Mouse (Mus musculus) forebrain, embryonic 11.5 days (tissue): Measurements from ENCODE around the gene Trap1. TPM values are rescaled to one million over a fixed set of nuclear protein-coding genes. Genes with fewer than 3 reads are reported as not detected.

Experiments used
- ATAC-seq: fragments of 200-750 bp; cut with Nextera tagmentation; replicated peaks from 2 replicates; pipeline ENCODE4 v1.8.0; 2017; ENCODE audit warnings: moderate TSS enrichment; ENCODE audit not compliant: low FRiP score
- DNase-seq: peaks from one replicate; pipeline ENCODE4 v3.0.0-alpha.2; 2017; ENCODE audit warnings: low spot score
- H3K27ac ChIP-seq: fragments of 300-500 bp; sonication (generic); 2 replicates; pipeline ENCODE4 v1.5.1; 2014; ENCODE audit warnings: low read depth, low read length
- H3K27me3 ChIP-seq: fragments of 300-500 bp; sonication (generic); 2 replicates; pipeline ENCODE4 v1.6.1; 2014; ENCODE audit warnings: mild to moderate bottlenecking, low read length, mixed read lengths; ENCODE audit not compliant: control insufficient read depth, insufficient read depth
- H3K36me3 ChIP-seq: fragments of 300-500 bp; sonication (generic); 2 replicates; pipeline ENCODE4 v1.6.1; 2014; ENCODE audit warnings: mild to moderate bottlenecking, low read length, moderate library complexity, mixed read lengths; ENCODE audit not compliant: control insufficient read depth, insufficient read depth
- H3K4me1 ChIP-seq: fragments of 300-500 bp; sonication (generic); replicated peaks from 2 replicates; pipeline ENCODE4 v1.6.1; 2014; ENCODE audit warnings: low read length, mixed read lengths; ENCODE audit not compliant: control insufficient read depth, insufficient read depth
- H3K4me2 ChIP-seq: fragments of 300-500 bp; sonication (generic); 2 replicates; pipeline ENCODE4 v1.6.1; 2014; ENCODE audit warnings: low read depth, mild to moderate bottlenecking, low read length, moderate library complexity, mixed read lengths; ENCODE audit not compliant: severe bottlenecking
- H3K4me3 ChIP-seq: fragments of 300-500 bp; sonication (generic); 2 replicates; pipeline ENCODE4 v1.5.1; 2014; ENCODE audit warnings: low read depth, low read length
- H3K9ac ChIP-seq: fragments of 300-500 bp; sonication (generic); 2 replicates; pipeline ENCODE4 v1.6.1; 2014; ENCODE audit warnings: low read length
- H3K9me3 ChIP-seq: fragments of 300-500 bp; sonication (generic); 2 replicates; pipeline ENCODE4 v1.6.1; 2016; ENCODE audit warnings: low read length, mixed read lengths; ENCODE audit not compliant: control insufficient read depth
- WGBS: fragments of 180-500 bp; shearing (Covaris S2); extraction: QIAGEN DNeasy Blood & Tissue Kit; methylation state at CpG from one replicate; pipeline ENCODE4 v1.1.7; 2014; 5-methylcytosine and 5-hydroxymethylcytosine counted together
- polyA plus RNA-seq: library from polyadenylated mRNA; unstranded; fragments of >200 nt; fragmentation: Nextera tagmentation; extraction: Ambion mirVana; gene quantifications from 2 replicates; pipeline ENCODE4 v1.2.1, GENCODE M21; 2014

Trap1 gene
- polyA plus RNA-seq = 78.1 and 83.1 TPM in 2 replicates

DNA sequence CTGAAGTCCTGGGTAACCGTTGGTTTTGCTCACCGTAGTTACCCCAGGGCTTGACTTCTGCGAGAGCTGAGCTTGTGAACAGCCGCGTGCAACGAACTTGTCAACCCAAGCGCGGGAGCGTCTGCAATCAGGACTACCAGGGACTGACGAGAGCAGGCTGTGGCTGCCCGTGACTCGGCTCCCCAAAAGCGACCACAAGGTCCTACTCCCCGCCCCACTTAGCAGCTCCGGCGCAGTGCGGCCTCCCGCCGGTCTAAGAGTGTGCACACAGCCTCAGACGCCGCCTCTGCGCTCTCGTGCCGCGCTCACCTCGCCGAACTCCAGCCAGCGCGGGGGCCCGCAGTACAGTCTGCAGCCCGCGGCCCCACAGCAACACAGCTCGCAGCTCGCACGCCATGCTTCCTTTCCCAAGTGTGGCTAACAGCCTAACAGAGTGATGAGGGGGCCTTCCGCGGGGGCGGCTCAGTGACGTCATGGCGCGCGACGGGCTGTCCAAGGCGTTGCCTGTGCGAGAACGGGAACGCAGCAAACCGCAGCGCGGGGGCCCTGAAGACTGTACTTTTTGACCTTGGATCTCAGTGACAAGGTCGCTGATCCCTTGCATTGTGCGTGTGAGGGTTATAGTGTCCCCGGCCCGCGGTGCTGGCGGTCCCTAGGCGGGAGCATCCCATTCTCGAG lies at the start of gene Trap1:
Gene Trap1 (minus strand): TSS at position 444 of the 678 bp plus-strand sequence.
- WGBS = under 1% methylated on average over 58 of the region's 58 CpGs
- ATAC-seq = peak; percentile 98

GRCm38 (mm10) chr16:4117072-4117471 lies 39.4 kb upstream of the Trap1 start:
- Histone ChIP-seq H3K4me3 (no peak overlapping the region), H3K4me1 (no peaks in the 10 kb centered on the region), H3K27ac (no peak overlapping the region), H3K27me3 (no peaks in the 10 kb centered on the region), H3K9me3 (no peaks in the 10 kb centered on the region), H3K36me3 (peaks cover 11% of the 10 kb centered on the region), H3K4me2 (no peak overlapping the region), H3K9ac (no peak overlapping the region)
- ATAC-seq (no peak), DNase-seq (no peak)
- WGBS = 95% methylated on average over 4 of the region's 4 CpGs

More for the DNA sequence above, at the start of gene Trap1:
- Histone ChIP-seq H3K4me1 (0 out of 2 replicates have a peak, but pooled peaks cover 3% of the 10 kb centered on the region), H3K27ac (0 out of 2 replicates have a peak within 1 kb of the TSS, but pooled peaks have one; percentile 41), H3K9ac (peak within 1 kb of the TSS; percentile 88), H3K4me2 (peak within 1 kb of the TSS; percentile 59), H3K36me3 (no peaks in the 10 kb centered on the region), H3K27me3 (no peaks in the 10 kb centered on the region), H3K4me3 (peak within 1 kb of the TSS; percentile 82), H3K9me3 (no peaks in the 10 kb centered on the region)
- peak; percentile 94 for DNase-seq

DNA sequence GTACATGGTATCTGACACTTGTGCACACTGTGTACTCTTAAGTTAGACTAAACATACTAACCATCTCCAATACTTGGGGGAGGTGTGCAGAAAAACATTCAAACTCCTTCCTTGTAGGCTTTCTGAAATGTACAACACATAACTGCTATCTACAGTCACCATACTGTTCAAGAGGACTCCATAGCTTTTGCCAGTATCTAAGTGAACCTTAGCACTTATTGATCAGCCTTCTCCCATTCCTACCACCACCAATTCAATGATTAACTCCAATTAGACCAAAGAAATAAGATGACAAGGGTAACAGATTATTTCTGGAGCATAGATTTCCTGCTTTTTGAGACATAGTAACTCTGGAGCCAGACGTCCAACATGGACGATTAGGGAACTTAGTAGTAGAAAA lies 22.7 kb upstream of the Trap1 start:
- ATAC-seq (no peak), DNase-seq (no peak)
- Histone ChIP-seq H3K4me1 (no peaks in the 10 kb centered on the region), H3K27me3 (no peaks in the 10 kb centered on the region), H3K9ac (no peak overlapping the region), H3K4me2 (no peak overlapping the region), H3K27ac (no peak overlapping the region), H3K4me3 (no peak overlapping the region), H3K36me3 (peaks cover 3% of the 10 kb centered on the region; the same call in 1 of the 2 replicates), H3K9me3 (no peaks in the 10 kb centered on the region)
- 94% methylated on average over 2 of the region's 2 CpGs for WGBS

- ATAC-seq (no peak), DNase-seq (no peak)
- Histone ChIP-seq H3K4me2 (no peak overlapping the region), H3K4me3 (no peak overlapping the region), H3K9ac (no peak overlapping the region), H3K27ac (no peak overlapping the region), H3K9me3 (no peaks in the 10 kb centered on the region), H3K36me3 (peaks cover 7% of the 10 kb centered on the region; the same call in 1 of the 2 replicates), H3K4me1 (no peaks in the 10 kb centered on the region), H3K27me3 (no peaks in the 10 kb centered on the region)
- WGBS = 100% methylated on average over 1 of the region's 1 CpGs
Observed at GRCm38 (mm10) chr16:4097521-4097920, 19.9 kb upstream of the Trap1 start.

- no peak overlapping the region for H3K27ac ChIP-seq
- H3K9ac ChIP-seq = no peak overlapping the region
- H3K9me3 ChIP-seq = no peaks in the 10 kb centered on the region
- DNase-seq (no peak), ATAC-seq (no peak)
- no peak overlapping the region for H3K4me3 ChIP-seq
- no peaks in the 10 kb centered on the region for H3K27me3 ChIP-seq
- H3K4me2 ChIP-seq = no peak overlapping the region
- no peaks in the 10 kb centered on the region for H3K4me1 ChIP-seq
- peaks cover 10% of the 10 kb centered on the region; the same call in 1 of the 2 replicates for H3K36me3 ChIP-seq
Observed at GRCm38 (mm10) chr16:4096898-4097297, 19.3 kb upstream of the Trap1 start.

DNA sequence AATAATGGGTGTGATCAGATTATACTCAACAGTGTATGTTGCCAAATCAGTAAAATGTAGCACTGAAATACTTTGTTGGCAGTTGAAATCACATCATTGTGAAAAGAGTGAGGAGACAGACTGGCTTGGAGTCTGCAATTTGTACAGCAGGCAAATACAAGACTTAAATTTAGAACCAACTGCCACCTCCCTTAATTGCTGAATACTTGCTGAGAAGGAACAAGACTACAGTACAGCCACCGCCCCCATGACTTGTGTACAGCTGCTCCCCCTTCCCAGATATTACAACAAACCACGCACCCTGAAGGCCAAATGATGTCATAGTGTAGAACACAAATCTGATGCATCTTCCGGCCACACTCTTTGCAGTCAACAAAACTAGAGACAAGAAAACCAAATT lies 18.5 kb upstream of the Trap1 start:
- no peak overlapping the region for H3K9ac ChIP-seq
- peaks cover 16% of the 10 kb centered on the region for H3K36me3 ChIP-seq
- ATAC-seq (no peak), DNase-seq (no peak)
- no peak overlapping the region for H3K4me2 ChIP-seq
- WGBS = 99% methylated on average over 3 of the region's 3 CpGs
- H3K4me3 ChIP-seq = no peak overlapping the region
- H3K9me3 ChIP-seq = no peaks in the 10 kb centered on the region
- no peaks in the 10 kb centered on the region for H3K4me1 ChIP-seq
- H3K27me3 ChIP-seq = no peaks in the 10 kb centered on the region
- H3K27ac ChIP-seq = no peak overlapping the region

- Histone ChIP-seq H3K4me1 (no peaks in the 10 kb centered on the region), H3K4me3 (no peak overlapping the region), H3K4me2 (no peak overlapping the region), H3K9ac (no peak overlapping the region), H3K9me3 (no peaks in the 10 kb centered on the region), H3K27ac (no peak overlapping the region), H3K27me3 (no peaks in the 10 kb centered on the region), H3K36me3 (peaks cover 35% of the 10 kb centered on the region)
- DNase-seq = no peak
- ATAC-seq = no peak
- WGBS = 94% methylated on average over 8 of the region's 8 CpGs
Observed at GRCm38 (mm10) chr16:4087214-4087913, 9.7 kb upstream of the Trap1 start.

GRCm38 (mm10) chr16:4085851-4086387 lies 8.3 kb upstream of the Trap1 start:
- H3K27ac ChIP-seq = no peak overlapping the region
- DNase-seq = no peak
- H3K9me3 ChIP-seq = no peaks in the 10 kb centered on the region
- H3K4me2 ChIP-seq = no peak overlapping the region
- no peak overlapping the region for H3K9ac ChIP-seq
- peaks cover 25% of the 10 kb centered on the region for H3K36me3 ChIP-seq
- WGBS = 96% methylated on average over 9 of the region's 9 CpGs
- no peak for ATAC-seq
- H3K4me1 ChIP-seq = no peaks in the 10 kb centered on the region
- H3K27me3 ChIP-seq = no peaks in the 10 kb centered on the region
- H3K4me3 ChIP-seq = no peak overlapping the region
